Mouse (Mus musculus): Measurements from ENCODE around the gene Nudcd3. TPM values are rescaled to one million over a fixed set of nuclear protein-coding genes. Genes with fewer than 3 reads are reported as not detected.

Nudcd3 gene
- polyA plus RNA-seq, 1 experiment from 2014 or later = 50.8 TPM

DNA sequence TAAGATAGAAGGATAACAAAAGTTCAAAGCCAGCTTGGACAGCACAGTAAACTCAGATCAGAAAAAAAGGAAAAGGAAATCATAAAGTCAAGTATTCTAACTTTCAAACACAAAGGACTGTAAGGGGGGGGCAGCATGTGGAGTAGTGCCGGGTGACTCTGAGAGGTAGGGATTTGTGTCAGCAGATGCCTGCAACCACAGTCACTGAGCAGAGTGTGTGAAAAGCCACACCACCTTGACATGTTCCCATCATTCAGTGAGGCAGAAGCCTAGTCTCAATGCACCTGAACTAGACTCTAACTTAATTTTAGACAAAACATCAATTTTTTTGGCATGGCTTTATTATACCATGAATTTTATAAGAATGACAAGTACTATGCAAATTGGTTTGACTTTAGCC is 24.7 kb downstream of the Nudcd3 start:
- Histone ChIP-seq H3K9ac (no peak overlapping the region), H3K4me2 (replicated peaks) (no peak overlapping the region), H3K4me1 (peaks cover 13% of the 10 kb centered on the region), H3K27me3 (no peaks in the 10 kb centered on the region), H3K36me3 (no peaks in the 10 kb centered on the region), H3K9me3 (no peaks in the 10 kb centered on the region), H3K27ac (no peak overlapping the region), H3K4me3 (no peak overlapping the region)
- no peak for ATAC-seq (ENCODE audit: insufficient number of reproducible peaks, insufficient read depth, low FRiP score, low TSS enrichment)
- 75% methylated on average over 1 of the region's 1 CpGs for WGBS

DNA sequence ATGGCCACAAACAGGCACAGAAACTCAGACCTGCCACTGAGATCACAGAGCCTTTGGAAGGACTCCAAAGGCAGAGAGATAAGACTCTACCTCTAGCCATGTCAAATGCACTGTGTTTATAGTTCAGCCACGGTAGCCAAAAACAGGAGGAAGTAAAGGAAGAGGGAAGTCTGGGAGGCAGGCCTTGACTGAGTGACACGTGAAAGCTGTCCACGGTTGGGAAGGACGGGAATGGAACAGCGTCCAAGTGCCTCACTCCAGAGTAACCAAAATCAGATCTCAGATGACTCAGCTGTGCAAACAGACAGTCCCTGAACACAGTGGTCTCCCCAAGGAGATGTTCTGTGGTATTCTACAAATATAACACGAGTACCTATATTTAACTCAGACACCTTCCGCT is 25.5 kb downstream of the Nudcd3 start:
- ATAC-seq (ENCODE audit: insufficient number of reproducible peaks, insufficient read depth, low FRiP score, low TSS enrichment) = no peak
- no peaks in the 10 kb centered on the region for H3K9me3 ChIP-seq
- WGBS = 64% methylated on average over 7 of the region's 7 CpGs

DNA sequence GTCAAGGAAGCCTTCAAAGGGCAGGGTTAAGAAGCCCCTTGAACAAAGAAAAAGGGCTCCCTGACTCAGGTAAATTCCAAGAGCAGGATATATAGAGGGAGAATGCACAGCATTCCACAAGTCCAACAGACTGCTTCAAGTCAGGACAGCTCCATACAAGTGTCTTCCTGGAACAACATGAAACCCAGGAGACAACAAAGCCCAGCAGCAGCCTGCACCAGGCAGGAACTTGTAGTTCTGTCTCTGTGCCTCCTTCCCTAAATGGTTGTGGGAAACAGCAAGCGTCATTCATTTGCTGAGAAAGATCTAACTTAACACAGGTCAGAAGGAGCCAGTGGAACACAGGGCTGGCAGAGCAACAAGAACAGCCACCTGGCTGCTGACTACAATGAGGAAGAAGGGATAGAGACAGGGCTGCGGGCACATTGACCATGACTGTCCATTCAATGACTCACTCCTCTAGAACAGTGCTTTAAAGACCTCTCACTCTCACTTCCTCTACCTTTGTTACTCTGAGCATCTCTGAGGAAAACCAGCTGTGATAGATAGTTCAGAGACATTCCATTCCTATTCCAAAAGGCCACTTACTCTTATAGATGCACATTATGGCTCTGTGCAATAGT is 31.1 kb downstream of the Nudcd3 start:
- H3K9me3 ChIP-seq = no peaks in the 10 kb centered on the region

More for the DNA sequence above, 25.5 kb downstream of the Nudcd3 start:
- peaks cover 13% of the 10 kb centered on the region for H3K4me1 ChIP-seq
- H3K4me2 ChIP-seq (replicated peaks) = no peak overlapping the region
- H3K4me3 ChIP-seq = no peak overlapping the region
- H3K27ac ChIP-seq = no peak overlapping the region
- H3K27me3 ChIP-seq = no peaks in the 10 kb centered on the region
- H3K9ac ChIP-seq = no peak overlapping the region
- no peaks in the 10 kb centered on the region for H3K36me3 ChIP-seq

DNA sequence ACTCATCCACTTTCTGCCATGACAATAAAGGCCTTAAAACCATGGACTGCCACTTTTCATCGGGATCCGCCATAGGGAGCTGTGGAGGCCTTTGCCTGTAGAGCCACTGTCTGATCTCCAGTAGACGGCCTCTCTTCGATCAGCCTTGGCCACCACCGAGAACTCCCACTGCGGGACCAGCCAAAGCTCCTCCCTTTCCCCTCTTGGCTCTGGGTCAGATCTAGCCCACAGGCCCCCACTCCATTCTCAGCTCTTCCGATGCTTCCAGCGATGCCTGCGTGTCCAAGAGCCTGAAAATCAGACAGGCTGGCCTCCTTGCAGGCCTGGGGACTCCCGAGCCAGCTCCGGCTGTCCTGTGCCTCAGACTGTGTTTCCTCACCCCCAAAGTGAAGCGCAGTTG is 33.9 kb downstream of the Nudcd3 start:
- H3K9me3 ChIP-seq = no peaks in the 10 kb centered on the region
- H3K9ac ChIP-seq = no peak overlapping the region
- no peak overlapping the region for H3K4me3 ChIP-seq
- no peak overlapping the region for H3K27ac ChIP-seq
- WGBS = 96% methylated on average over 12 of the region's 12 CpGs
- H3K4me1 ChIP-seq = no peaks in the 10 kb centered on the region
- ATAC-seq (ENCODE audit: insufficient number of reproducible peaks, insufficient read depth, low FRiP score, low TSS enrichment) = no peak
- no peaks in the 10 kb centered on the region for H3K36me3 ChIP-seq
- no peaks in the 10 kb centered on the region for H3K27me3 ChIP-seq
- no peak overlapping the region for H3K4me2 ChIP-seq (replicated peaks)

More for the DNA sequence above, 31.1 kb downstream of the Nudcd3 start:
- Histone ChIP-seq H3K4me1 (no peaks in the 10 kb centered on the region), H3K4me2 (replicated peaks) (no peak overlapping the region), H3K9ac (no peak overlapping the region), H3K27me3 (no peaks in the 10 kb centered on the region), H3K4me3 (no peak overlapping the region), H3K27ac (no peak overlapping the region), H3K36me3 (no peaks in the 10 kb centered on the region)
- no peak for ATAC-seq (ENCODE audit: insufficient number of reproducible peaks, insufficient read depth, low FRiP score, low TSS enrichment)
- 81% methylated on average over 2 of the region's 2 CpGs for WGBS

DNA sequence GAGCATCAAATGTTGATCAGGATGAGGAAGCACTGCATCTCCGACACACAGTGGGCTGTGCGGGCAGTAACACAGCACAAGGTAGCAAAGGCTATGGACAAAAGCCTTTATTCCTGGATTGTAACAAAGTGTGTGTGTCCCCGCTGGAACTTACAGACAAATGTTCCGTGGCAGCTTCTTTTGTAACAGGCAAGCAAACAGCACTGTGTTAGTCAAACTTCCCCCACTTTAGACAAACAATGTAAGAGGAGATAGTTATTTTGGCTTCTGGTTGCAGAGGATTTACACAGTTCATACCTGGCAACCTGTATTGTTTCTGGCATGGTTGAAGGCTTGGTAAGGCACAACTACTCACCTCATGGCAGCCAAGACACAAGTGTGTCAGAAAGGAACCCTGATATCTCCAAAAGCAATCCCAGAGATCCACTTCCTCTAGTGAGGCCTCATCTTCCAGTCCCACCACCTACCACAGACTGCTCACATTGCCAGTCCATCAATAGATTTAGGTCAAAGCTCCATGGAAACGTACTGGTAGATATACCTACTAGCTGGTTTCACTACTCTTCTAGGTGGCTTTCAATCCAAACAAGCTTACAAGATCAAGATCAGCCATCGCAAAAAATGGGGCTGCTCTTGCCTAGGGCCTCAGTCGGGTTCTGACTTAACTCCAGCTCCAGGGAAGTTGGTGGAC is 34.7 kb downstream of the Nudcd3 start:
- Histone ChIP-seq H3K27me3 (no peaks in the 10 kb centered on the region), H3K4me3 (no peak overlapping the region), H3K27ac (no peak overlapping the region), H3K4me2 (replicated peaks) (no peak overlapping the region), H3K9ac (no peak overlapping the region), H3K4me1 (no peaks in the 10 kb centered on the region), H3K9me3 (no peaks in the 10 kb centered on the region), H3K36me3 (no peaks in the 10 kb centered on the region)
- ATAC-seq (ENCODE audit: insufficient number of reproducible peaks, insufficient read depth, low FRiP score, low TSS enrichment) = no peak
- 91% methylated on average over 7 of the region's 7 CpGs for WGBS

DNA sequence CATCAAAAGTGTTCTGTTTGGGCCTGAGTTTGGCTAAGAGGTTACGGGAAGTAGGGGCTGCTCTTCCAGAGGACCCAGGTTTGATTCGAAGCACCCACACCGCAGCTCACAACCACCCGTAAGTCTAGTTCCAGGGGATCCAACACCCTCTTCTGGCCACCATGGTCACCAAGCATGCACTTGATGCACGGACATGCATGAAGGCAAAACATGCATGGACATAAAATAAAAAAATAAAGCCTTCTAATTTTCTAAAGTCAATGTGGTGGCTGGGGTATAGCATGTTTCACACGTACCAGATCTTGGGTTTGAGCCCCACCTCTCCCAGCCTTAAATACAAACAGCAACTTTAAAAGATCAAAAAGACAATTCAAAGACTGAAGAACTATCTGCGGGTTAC is 35.4 kb downstream of the Nudcd3 start:
- Histone ChIP-seq H3K9me3 (no peaks in the 10 kb centered on the region), H3K4me2 (replicated peaks) (no peak overlapping the region), H3K4me3 (no peak overlapping the region), H3K27me3 (no peaks in the 10 kb centered on the region), H3K4me1 (no peaks in the 10 kb centered on the region), H3K36me3 (no peaks in the 10 kb centered on the region), H3K9ac (no peak overlapping the region), H3K27ac (no peak overlapping the region)
- WGBS = 93% methylated on average over 7 of the region's 7 CpGs
- no peak for ATAC-seq (ENCODE audit: insufficient number of reproducible peaks, insufficient read depth, low FRiP score, low TSS enrichment)

DNA sequence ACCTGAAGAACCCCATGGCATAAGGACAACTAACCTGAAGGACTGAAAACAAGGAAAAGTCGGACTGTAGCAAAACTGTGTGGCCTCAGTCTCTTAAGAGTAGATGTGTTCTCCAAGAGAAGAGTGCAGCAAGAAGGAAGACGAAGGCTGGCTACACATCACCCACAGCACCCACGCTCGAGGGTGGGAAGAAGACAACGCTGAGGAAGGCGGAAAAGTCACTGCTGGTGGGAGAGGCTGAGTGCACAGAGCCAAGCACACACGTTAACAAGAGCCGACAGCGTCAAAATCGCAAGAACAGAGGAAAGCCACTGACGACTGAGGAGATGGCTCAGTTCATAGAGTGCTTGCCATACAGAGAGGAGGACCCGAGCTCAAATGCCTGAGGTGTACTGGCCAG is 36.5 kb downstream of the Nudcd3 start:
- no peak overlapping the region for H3K27ac ChIP-seq
- H3K4me3 ChIP-seq = no peak overlapping the region
- ATAC-seq (ENCODE audit: insufficient number of reproducible peaks, insufficient read depth, low FRiP score, low TSS enrichment) = no peak
- H3K27me3 ChIP-seq = no peaks in the 10 kb centered on the region
- no peaks in the 10 kb centered on the region for H3K36me3 ChIP-seq
- no peaks in the 10 kb centered on the region for H3K9me3 ChIP-seq
- no peaks in the 10 kb centered on the region for H3K4me1 ChIP-seq
- no peak overlapping the region for H3K4me2 ChIP-seq (replicated peaks)
- no peak overlapping the region for H3K9ac ChIP-seq
- 93% methylated on average over 12 of the region's 12 CpGs for WGBS

DNA sequence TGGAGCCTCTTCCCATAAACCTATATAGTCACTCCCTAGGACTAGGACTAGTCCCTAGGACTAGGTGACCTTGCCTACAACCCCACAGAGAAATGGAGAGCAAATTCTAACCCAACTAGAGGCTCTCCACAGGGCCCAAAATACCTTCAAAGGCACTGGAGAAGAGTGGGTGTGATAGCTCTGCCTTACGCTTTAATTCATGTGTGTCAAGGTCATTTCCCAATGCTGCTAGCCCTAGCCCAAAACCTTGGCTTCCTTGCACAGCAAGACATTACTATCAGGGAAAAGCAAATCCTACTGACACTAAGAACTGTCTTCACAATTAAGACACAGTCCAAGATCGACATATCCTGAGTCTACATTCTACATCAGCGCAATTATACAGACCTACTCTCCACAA is 37.2 kb downstream of the Nudcd3 start:
- no peak overlapping the region for H3K27ac ChIP-seq
- no peaks in the 10 kb centered on the region for H3K4me1 ChIP-seq
- H3K4me2 ChIP-seq (replicated peaks) = no peak overlapping the region
- H3K9ac ChIP-seq = no peak overlapping the region
- H3K27me3 ChIP-seq = no peaks in the 10 kb centered on the region
- 96% methylated on average over 3 of the region's 3 CpGs for WGBS
- no peaks in the 10 kb centered on the region for H3K9me3 ChIP-seq
- ATAC-seq (ENCODE audit: insufficient number of reproducible peaks, insufficient read depth, low FRiP score, low TSS enrichment) = no peak
- H3K4me3 ChIP-seq = no peak overlapping the region
- H3K36me3 ChIP-seq = no peaks in the 10 kb centered on the region

DNA sequence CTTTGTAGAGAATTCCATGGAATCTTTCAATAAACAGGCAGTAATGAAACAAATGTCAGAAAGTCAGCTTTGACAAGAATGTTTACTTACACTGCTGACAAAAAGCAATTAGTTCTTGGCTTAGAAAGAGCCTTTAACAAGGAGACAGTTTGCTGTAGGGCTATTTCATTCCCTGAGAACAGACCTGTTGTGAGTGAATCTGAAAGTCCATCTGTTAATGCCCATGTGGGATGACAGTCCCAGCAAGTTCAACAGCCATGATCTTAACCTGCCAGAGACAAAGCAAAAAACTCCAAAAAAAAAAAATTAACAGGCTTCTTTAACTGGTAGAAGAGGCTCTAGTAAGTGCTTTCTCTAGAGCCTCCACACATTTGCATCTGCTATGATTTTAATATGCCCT is 38.7 kb downstream of the Nudcd3 start:
- no peak overlapping the region for H3K4me3 ChIP-seq
- H3K36me3 ChIP-seq = no peaks in the 10 kb centered on the region
- H3K27ac ChIP-seq = no peak overlapping the region
- H3K4me2 ChIP-seq (replicated peaks) = no peak overlapping the region
- H3K27me3 ChIP-seq = no peaks in the 10 kb centered on the region
- no peak overlapping the region for H3K9ac ChIP-seq
- H3K9me3 ChIP-seq = no peaks in the 10 kb centered on the region
- no peaks in the 10 kb centered on the region for H3K4me1 ChIP-seq
- ATAC-seq (ENCODE audit: insufficient number of reproducible peaks, insufficient read depth, low FRiP score, low TSS enrichment) = no peak

DNA sequence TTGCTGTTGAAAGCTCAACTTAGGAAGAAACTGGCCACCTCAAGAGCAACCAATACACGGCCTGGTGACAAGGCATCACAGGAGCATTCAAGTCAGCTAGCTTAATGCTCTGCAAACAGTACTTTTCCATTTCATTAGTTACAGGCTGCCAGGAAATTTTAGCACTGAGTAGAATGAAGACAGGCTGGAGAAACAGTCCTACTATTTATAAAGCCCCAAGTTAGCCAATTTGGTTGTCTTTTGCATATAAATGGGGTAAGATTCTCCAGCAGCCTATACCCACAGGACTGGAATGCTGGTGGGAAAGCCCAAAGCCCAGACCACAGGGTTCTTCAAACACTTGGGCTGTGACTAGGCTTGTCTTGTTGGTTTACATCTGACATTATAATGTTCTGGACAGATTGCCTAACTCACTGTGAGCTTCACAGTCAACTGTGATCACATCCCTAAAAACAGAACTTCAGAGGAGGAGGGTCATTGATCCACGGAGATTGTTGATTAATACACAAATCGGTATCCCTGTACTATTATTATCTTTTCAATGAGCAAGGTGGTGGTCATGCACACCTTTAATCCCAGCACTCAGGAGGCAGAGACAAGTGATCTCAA is 39.4 kb downstream of the Nudcd3 start:
- Histone ChIP-seq H3K4me1 (no peaks in the 10 kb centered on the region), H3K36me3 (no peaks in the 10 kb centered on the region), H3K4me3 (no peak overlapping the region), H3K27ac (no peak overlapping the region), H3K9me3 (no peaks in the 10 kb centered on the region), H3K4me2 (replicated peaks) (no peak overlapping the region), H3K27me3 (no peaks in the 10 kb centered on the region), H3K9ac (no peak overlapping the region)
- 83% methylated on average over 3 of the region's 3 CpGs for WGBS
- ATAC-seq (ENCODE audit: insufficient number of reproducible peaks, insufficient read depth, low FRiP score, low TSS enrichment) = no peak

DNA sequence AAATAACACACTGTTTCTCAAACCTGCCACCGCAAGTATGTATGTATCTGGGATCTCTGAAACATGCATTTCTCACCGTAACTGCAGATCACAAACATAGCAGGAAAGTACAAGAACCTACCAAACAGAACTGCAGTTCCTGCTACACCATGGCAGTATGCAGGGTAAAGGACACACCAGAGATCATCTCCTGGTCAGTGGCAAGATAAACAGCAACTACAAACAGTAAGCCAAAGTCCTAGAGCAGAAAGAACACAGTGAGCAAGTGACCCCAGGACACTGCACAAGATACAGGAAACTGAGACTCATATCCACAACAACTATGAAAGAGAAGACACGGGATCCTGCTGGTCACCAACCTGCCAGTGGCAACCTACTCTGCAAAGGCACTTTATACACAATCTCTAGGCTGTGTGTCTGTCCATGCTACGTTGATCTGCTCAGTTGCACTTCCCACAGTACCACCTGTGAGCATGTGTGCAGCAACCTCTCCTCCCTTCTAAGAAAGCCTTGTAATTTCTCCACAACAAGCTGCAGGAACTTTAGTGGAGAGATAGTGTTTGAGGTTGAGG is 40.4 kb downstream of the Nudcd3 start:
- 89% methylated on average over 4 of the region's 4 CpGs for WGBS
- Histone ChIP-seq H3K27me3 (no peaks in the 10 kb centered on the region), H3K36me3 (no peaks in the 10 kb centered on the region), H3K4me3 (no peak overlapping the region), H3K4me2 (replicated peaks) (no peak overlapping the region), H3K9me3 (no peaks in the 10 kb centered on the region), H3K9ac (no peak overlapping the region), H3K27ac (no peak overlapping the region), H3K4me1 (peaks cover under 1% of the 10 kb centered on the region; the same call in 1 of the 2 replicates)
- no peak for ATAC-seq (ENCODE audit: insufficient number of reproducible peaks, insufficient read depth, low FRiP score, low TSS enrichment)

DNA sequence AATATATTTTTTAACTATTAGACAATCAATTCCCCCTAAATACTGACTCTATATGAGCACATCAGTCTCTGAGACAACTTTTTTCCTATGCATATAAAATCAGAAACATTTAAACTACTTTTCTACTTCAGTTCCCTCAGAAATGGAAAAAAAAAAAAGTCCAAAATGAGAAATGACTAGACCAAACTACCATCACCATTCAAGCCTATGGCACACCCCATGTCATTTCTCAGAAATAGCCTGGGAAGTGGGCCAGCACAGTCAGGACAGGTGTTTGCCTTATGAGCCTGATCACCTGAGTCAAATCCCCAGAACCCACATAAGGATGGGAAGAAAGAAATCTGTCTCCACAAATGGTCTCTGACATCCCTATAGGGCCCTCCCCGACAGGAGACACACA is 41.7 kb downstream of the Nudcd3 start:
- no peaks in the 10 kb centered on the region for H3K36me3 ChIP-seq
- ATAC-seq (ENCODE audit: insufficient number of reproducible peaks, insufficient read depth, low FRiP score, low TSS enrichment) = no peak

More for the DNA sequence above, 41.7 kb downstream of the Nudcd3 start:
- Histone ChIP-seq H3K27ac (no peak overlapping the region), H3K9me3 (no peaks in the 10 kb centered on the region), H3K4me1 (peaks cover 13% of the 10 kb centered on the region), H3K4me2 (replicated peaks) (no peak overlapping the region), H3K27me3 (no peaks in the 10 kb centered on the region), H3K4me3 (no peak overlapping the region), H3K9ac (no peak overlapping the region)
- whole genome bisulfite sequencing = 91% methylated on average over 1 of the region's 1 CpGs

All from embryonic facial prominence, embryonic 12.5 days (tissue).